Mouse (Mus musculus) ovary, postnatal 14 days (tissue): Measurements from ENCODE around the gene St6gal1.

Experiments used
- DNase-seq: peaks from one replicate; pipeline ENCODE4 v3.0.0; 2022; ENCODE audit warnings: low spot score

Gene St6gal1

GRCm38 (mm10) chr16:23250556-23251444, 26.3 kb downstream of the St6gal1 start:
- DNase-seq: no peak

DNA sequence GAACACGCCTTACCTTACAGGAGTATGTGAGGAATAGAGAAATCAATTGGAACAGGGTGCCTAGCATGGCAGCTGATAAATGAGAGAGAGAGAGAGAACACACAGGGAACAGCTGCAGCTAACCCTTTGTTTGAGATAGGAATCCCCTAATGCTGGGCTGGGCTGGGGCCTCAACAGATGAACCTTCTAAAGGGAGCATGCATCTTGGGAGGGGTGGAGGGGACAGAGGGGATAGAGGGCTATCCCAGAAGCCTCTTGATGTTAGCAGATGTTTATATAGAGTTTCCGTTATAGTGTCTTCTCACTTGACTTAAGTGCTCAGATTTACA, 26.9 kb downstream of the St6gal1 start:
- DNase-seq: no peak

GRCm38 (mm10) chr16:23253620-23254019, 29.1 kb downstream of the St6gal1 start:
- no peak for DNase-seq

- no peak for DNase-seq
These were observed 29.5 kb downstream of the St6gal1 start for GRCm38 (mm10) chr16:23254062-23254461.

DNA sequence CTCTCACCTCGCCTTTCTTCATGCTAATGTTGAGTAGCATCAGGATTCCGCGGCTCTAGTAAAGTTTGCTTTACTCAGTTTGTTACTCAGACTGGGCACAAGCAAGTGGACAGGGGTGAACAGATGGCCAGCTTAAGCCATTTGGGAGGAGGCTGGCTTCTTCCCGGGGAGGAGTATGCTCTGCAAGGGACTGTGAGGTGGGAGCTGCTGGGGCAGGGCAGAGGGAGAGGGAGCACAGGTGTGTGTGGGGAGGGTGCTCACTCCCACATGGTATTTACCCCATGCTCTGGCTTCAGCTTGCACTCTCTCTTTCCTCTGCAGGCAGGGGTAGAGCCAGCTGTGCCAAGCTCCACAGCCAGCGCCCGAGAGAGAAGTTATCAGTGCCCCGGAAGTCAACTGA, 32.1 kb downstream of the St6gal1 start:
- no peak for DNase-seq

GRCm38 (mm10) chr16:23258429-23258822, 33.9 kb downstream of the St6gal1 start:
- no peak for DNase-seq

GRCm38 (mm10) chr16:23258823-23259457, 34.4 kb downstream of the St6gal1 start:
- DNase-seq: no peak

- no peak for DNase-seq
These were observed 35.0 kb downstream of the St6gal1 start for GRCm38 (mm10) chr16:23259580-23259979.

DNA sequence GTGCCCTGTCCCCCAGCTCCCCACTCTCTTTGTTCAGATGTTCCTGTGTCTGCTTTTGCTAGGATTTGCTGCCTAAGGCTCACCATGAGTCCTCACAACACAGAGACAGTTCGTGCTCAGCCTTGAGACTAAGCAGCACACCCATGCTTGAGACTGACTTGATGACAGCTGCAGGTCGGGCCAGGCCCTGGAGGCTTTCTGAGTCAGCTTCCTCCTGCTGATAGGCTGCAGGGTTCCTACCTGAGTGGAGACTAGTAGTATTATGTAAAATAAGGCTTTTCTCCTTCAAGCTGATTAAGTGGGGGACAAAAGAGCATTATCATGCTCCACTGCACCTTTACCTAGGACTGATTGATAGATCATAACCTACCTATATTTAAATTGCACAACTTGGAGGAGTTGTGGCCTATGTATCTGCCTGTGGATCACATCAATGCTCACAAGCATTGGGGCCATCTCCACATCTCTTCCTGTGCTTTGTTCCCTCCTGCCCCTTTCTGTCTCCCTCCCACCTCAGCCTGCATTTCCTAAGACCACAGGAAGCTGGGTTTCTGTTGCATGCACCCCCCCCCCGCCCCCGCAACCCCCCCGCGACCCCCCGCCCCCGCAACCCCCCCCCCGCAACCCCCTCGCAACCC, 37.7 kb downstream of the St6gal1 start:
- DNase-seq: no peak

DNA sequence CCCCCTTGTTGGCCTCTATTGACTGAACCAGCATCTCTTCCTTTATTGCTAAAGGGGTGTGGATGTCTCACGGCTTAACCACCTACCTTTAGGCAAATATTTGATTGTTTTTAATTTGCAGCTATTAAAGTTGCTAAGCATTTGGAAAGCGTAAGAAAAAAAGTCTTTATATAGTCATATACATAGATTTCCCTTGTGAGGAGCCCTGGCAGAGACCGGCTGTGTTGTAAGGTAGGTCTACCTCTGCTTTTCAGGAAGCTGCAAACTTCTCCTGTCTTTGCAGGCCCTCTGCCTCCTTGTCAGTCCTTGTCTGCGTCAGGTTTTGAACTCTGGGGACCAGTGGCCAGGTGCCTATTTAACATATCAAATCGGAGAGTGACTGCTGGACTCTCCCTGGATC, 38.3 kb downstream of the St6gal1 start:
- no peak for DNase-seq

DNA sequence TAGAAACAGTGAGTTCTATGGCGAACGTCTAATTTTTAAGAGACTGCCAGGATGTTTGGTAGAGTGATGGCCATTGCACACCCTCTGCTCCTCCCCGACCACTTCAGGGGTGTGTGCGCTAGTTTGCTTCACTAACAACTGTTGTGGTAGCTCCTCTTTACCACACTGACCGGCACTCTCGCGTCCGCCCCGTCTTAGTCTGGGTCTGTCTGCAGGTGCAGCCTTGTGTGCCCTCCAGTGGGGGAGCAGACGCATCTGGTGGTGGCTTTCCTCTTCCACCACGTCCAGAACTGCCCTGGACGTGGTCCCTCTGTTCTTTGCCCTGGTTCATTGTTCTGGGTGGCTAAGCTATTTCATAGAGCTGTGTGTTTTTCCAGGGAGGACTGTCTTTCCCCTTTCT, 40.5 kb downstream of the St6gal1 start:
- DNase-seq: no peak

GRCm38 (mm10) chr16:23265481-23265880, 40.9 kb downstream of the St6gal1 start:
- no peak for DNase-seq

DNA sequence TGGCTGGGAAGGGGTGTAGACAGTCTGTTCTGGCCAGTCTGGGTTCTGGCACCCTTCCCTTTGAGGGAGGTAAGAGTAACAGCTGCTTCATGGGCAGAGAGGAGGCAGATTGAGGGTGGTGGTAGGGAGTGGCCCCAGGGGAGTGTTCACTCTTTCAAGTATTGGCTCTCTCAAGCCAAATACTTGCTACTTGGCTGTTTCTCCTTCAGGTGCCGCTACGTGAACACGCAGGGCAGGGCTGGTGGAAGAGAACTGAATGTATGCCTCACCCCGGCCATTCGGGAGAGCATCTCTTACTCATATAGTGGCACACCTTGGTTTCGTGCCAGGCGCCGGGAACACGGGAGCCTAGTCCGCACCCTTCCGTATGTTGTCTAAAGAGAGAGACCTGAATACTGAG, 41.8 kb downstream of the St6gal1 start:
- DNase-seq: no peak

DNA sequence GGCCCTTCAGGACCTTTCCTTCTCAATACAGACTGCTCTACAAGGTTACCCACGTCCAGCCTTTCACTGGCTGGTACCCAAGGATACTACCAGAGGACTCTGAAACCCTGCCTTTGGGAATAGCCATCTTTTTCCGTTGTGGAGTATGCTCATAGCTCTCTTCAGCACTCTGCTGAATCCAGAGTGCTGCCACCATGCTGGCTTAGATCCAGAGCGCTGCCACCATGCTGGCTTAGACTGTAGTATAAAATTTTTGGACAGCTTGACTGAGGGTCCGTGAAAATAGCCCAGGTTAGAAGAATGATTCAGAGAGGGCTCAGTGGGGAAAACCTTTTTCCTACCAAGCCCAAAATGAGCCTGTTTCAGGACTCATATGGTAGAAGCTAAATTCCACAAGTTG, 42.4 kb downstream of the St6gal1 start:
- no peak for DNase-seq

GRCm38 (mm10) chr16:23268231-23268630, 43.7 kb downstream of the St6gal1 start:
- DNase-seq: no peak

- DNase-seq: no peak
These were observed 44.8 kb downstream of the St6gal1 start for GRCm38 (mm10) chr16:23269056-23269983.

DNA sequence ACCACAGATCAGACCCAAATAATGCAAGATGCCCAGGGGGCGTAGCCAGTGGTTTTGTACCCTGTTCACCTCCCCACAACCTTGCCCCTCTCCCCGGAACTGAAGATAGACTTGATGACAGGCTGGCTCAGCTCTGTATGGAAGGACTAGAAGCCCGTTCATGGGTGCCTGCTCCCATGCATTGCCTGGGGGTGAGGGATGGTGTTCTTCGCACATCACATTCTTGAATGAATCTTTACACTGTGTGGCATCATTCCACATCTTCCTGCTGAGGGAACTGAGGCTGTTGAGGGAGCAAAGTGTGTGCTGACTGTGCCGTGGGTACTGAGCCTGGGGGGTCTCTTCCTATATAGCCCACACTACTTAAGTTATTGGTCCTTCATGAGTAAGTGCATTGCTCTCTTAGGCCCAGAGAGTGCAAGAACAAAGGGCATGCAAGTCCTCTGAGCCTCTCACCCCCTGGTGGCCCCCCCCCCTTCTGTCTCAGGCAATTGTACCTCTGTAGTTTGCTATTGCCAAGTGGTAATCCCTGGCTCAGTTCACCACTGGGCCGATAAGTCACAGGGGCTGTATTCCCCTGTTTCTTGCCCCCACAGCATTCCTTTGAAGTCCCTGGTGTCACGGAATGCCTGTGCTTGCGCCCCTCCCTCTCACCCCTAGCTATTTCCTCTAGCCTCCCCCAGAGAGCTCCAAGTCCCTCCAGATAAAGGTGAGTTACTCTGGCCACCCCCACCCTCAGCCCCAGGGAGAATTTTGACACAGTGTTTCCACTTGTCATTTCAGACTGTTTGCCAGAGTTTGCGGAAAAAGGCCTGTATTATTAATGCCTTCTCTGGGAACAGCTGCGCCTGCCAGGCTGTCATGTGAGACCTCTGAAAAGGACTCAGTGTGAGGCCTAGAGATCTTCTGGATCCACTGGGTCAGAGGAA, 45.7 kb downstream of the St6gal1 start:
- DNase-seq: no peak

DNA sequence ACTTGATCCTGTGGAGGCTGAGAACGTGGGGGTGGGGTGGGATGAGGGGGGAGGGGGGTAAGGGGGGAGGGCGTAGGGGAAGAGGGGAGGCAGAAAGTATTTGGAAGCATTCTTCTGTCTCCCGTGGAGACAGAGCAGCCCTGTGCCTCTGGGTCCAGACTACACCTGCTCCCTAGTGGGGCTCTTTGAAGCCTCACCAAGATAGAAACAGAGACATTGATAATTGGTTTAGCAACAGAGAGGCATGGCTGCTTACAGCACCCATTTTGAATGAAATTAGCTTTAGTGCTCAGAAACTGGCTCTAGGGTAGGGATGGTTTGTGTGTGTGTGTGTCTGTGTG, 46.3 kb downstream of the St6gal1 start:
- DNase-seq: no peak

GRCm38 (mm10) chr16:23271746-23272520, 47.4 kb downstream of the St6gal1 start:
- DNase-seq: no peak

- DNase-seq: no peak
These were observed 48.1 kb downstream of the St6gal1 start for GRCm38 (mm10) chr16:23272521-23273230.
